Mouse (Mus musculus): Measurements from ENCODE around the gene 2610528J11Rik. TPM values are rescaled to one million over a fixed set of nuclear protein-coding genes. Genes with fewer than 3 reads are reported as not detected.

Gene 2610528J11Rik
- polyA plus RNA-seq, 1 experiment = not detected

GRCm38 (mm10) chr4:118576097-118576496 lies 49.3 kb downstream of the 2610528J11Rik start:
- Histone ChIP-seq H3K27me3 (ENCODE audit: control insufficient read depth, insufficient read depth, insufficient read length) (peaks cover 79% of the 10 kb centered on the region), H3K36me3 (ENCODE audit: control insufficient read depth, insufficient read depth) (no peaks in the 10 kb centered on the region)
- TF ChIP-seq CTCF (IDR thresholded peaks at IDR 0.05; ENCODE audit: control insufficient read depth, insufficient read depth, insufficient read length) (peak; percentile 65), USF1 (IDR thresholded peaks at IDR 0.05; ENCODE audit: low read depth) (no peak)

GRCm38 (mm10) chr4:118579313-118579712 lies 52.5 kb downstream of the 2610528J11Rik start:
- no peaks in the 10 kb centered on the region for H3K79me3 ChIP-seq (ENCODE audit: low read depth)
- no peak overlapping the region for H3K4me3 ChIP-seq (ENCODE audit: insufficient read depth, poor library complexity, severe bottlenecking)
- no peaks in the 10 kb centered on the region for H3K36me3 ChIP-seq (ENCODE audit: control insufficient read depth, insufficient read depth)
- H3K27me3 ChIP-seq (ENCODE audit: control insufficient read depth, insufficient read depth, insufficient read length) = peaks cover 66% of the 10 kb centered on the region
- no peaks in the 10 kb centered on the region for H3K79me2 ChIP-seq (ENCODE audit: control insufficient read depth, insufficient read depth)
- peak; percentile 16 for TF ChIP-seq CTCF (IDR thresholded peaks at IDR 0.05; ENCODE audit: control insufficient read depth, insufficient read depth, insufficient read length)
- no peak for TF ChIP-seq FOSL1 (IDR thresholded peaks at IDR 0.05; ENCODE audit: insufficient read depth, low read length, poor library complexity, severe bottlenecking)
- H3ac ChIP-seq (ENCODE audit: control insufficient read depth, insufficient read length, low read depth) = no peak overlapping the region

More at GRCm38 (mm10) chr4:118576097-118576496, 49.3 kb downstream of the 2610528J11Rik start:
- H3K79me3 ChIP-seq (ENCODE audit: low read depth) = no peaks in the 10 kb centered on the region
- no peak overlapping the region for H3K4me3 ChIP-seq (ENCODE audit: insufficient read depth, poor library complexity, severe bottlenecking)
- no peaks in the 10 kb centered on the region for H3K79me2 ChIP-seq (ENCODE audit: control insufficient read depth, insufficient read depth)
- no peak overlapping the region for H3ac ChIP-seq (ENCODE audit: control insufficient read depth, insufficient read length, low read depth)

Other genes starting within 250 kb of the 2610528J11Rik start
- 1.6 TPM for gene Ptprf, start 235.6 kb upstream of the 2610528J11Rik start, polyA plus RNA-seq (2012; fragmentation: generic; extraction: Trizol)
- gene Szt2, start 117.7 kb upstream of the 2610528J11Rik start, polyA plus RNA-seq (2012; fragmentation: generic; extraction: Trizol) = 7.6 TPM
- gene Med8, start 117.7 kb upstream of the 2610528J11Rik start, polyA plus RNA-seq (2012; fragmentation: generic; extraction: Trizol) = 77.2 TPM
- gene Elovl1, start 98.9 kb upstream of the 2610528J11Rik start, polyA plus RNA-seq (2012; fragmentation: generic; extraction: Trizol) = 92.3 TPM
- 274 TPM for gene Cdc20, start 89.6 kb upstream of the 2610528J11Rik start, polyA plus RNA-seq (2012; fragmentation: generic; extraction: Trizol)
- gene Mpl, start 69.5 kb upstream of the 2610528J11Rik start, polyA plus RNA-seq (2012; fragmentation: generic; extraction: Trizol) = not detected
- gene Tie1, start 36.9 kb upstream of the 2610528J11Rik start, polyA plus RNA-seq (2012; fragmentation: generic; extraction: Trizol) = not detected
- not detected for gene Tmem125, start 17.0 kb downstream of the 2610528J11Rik start, polyA plus RNA-seq (2012; fragmentation: generic; extraction: Trizol)
- gene Cfap57, start 93.8 kb downstream of the 2610528J11Rik start, polyA plus RNA-seq (2012; fragmentation: generic; extraction: Trizol) = not detected
- gene Ebna1bp2, start 93.8 kb downstream of the 2610528J11Rik start, polyA plus RNA-seq (2012; fragmentation: generic; extraction: Trizol) = 106 TPM
- not detected for gene Olfr62, start 132.0 kb downstream of the 2610528J11Rik start, polyA plus RNA-seq (2012; fragmentation: generic; extraction: Trizol)
- gene Olfr1342, start 165.8 kb downstream of the 2610528J11Rik start, polyA plus RNA-seq (2012; fragmentation: generic; extraction: Trizol) = not detected
- not detected for gene Olfr1341, start 176.5 kb downstream of the 2610528J11Rik start, polyA plus RNA-seq (2012; fragmentation: generic; extraction: Trizol)
- gene Olfr1340, start 193.1 kb downstream of the 2610528J11Rik start, polyA plus RNA-seq (2012; fragmentation: generic; extraction: Trizol) = not detected
- gene Olfr1339, start 205.2 kb downstream of the 2610528J11Rik start, polyA plus RNA-seq (2012; fragmentation: generic; extraction: Trizol) = not detected
- not detected for gene Olfr1338, start 231.7 kb downstream of the 2610528J11Rik start, polyA plus RNA-seq (2012; fragmentation: generic; extraction: Trizol)